Mouse (Mus musculus) forebrain, postnatal 0 days (tissue): ENCODE data around the gene Itpr3. TPM values are rescaled to one million over a fixed set of nuclear protein-coding genes. Genes with fewer than 3 reads are reported as not detected.

Source experiments
- ATAC-seq: fragments of 200-750 bp; cut with Nextera tagmentation; 2 replicates; pipeline ENCODE4 v1.8.0; 2017; ENCODE audit warnings: mild to moderate bottlenecking, moderate library complexity
- DNase-seq: peaks from one replicate; pipeline ENCODE4 v3.0.0-alpha.2; 2015
- H3K27ac ChIP-seq: fragments of 300-500 bp; sonication (generic); 2 replicates; pipeline ENCODE4 v1.5.1; 2014; ENCODE audit warnings: low read depth, mild to moderate bottlenecking, antibody characterized with exemption, low read length, moderate library complexity, mixed read lengths
- H3K27me3 ChIP-seq: fragments of 300-500 bp; sonication (generic); 2 replicates; pipeline ENCODE4 v1.6.1; 2014; ENCODE audit warnings: mild to moderate bottlenecking, low read length, mixed read lengths; ENCODE audit not compliant: insufficient read depth
- H3K36me3 ChIP-seq: fragments of 300-500 bp; sonication (generic); 2 replicates; pipeline ENCODE4 v1.6.1; 2014; ENCODE audit warnings: mild to moderate bottlenecking, moderate library complexity; ENCODE audit not compliant: insufficient read depth
- H3K4me1 ChIP-seq: fragments of 300-500 bp; sonication (generic); 2 replicates; pipeline ENCODE4 v1.6.1; 2014; ENCODE audit warnings: antibody characterized with exemption; ENCODE audit not compliant: insufficient read depth
- H3K4me2 ChIP-seq: fragments of 300-500 bp; sonication (generic); 2 replicates; pipeline ENCODE4 v1.6.1; 2014; ENCODE audit warnings: low read depth, mild to moderate bottlenecking, moderate library complexity
- H3K4me3 ChIP-seq: fragments of 300-500 bp; sonication (generic); 2 replicates; pipeline ENCODE4 v1.5.1; 2014; ENCODE audit warnings: low read depth, low read length, mixed read lengths
- H3K9ac ChIP-seq: fragments of 300-500 bp; sonication (generic); 2 replicates; pipeline ENCODE4 v1.6.1; 2014; ENCODE audit warnings: mild to moderate bottlenecking
- H3K9me3 ChIP-seq: fragments of 300-500 bp; sonication (generic); 2 replicates; pipeline ENCODE4 v1.6.1; 2016; ENCODE audit warnings: low read length
- CTCF ChIP-seq: sonication (generic); IDR thresholded peaks from 2 replicates; pipeline ENCODE4 v1.5.1; 2016; ENCODE audit warnings: antibody characterized with exemption, control low read depth, low read depth
- WGBS: fragments of 180-500 bp; shearing (Covaris S2); extraction: QIAGEN DNeasy Blood & Tissue Kit; methylation state at CpG from one replicate; pipeline ENCODE4 v1.1.7; 2014; 5-methylcytosine and 5-hydroxymethylcytosine counted together
- polyA plus RNA-seq: library from polyadenylated mRNA; unstranded; fragments of >200 nt; fragmentation: Nextera tagmentation; extraction: Ambion mirVana; gene quantifications from 2 replicates; pipeline ENCODE4 v1.2.1, GENCODE M21; 2015
- total RNA-seq: library from RNA; depleted of rRNA; stranded (reverse); fragments of >200 nt; gene quantifications from 2 replicates; pipeline ENCODE4 v1.2.3, GENCODE M21; 2014

Gene Itpr3
- total and polyA plus RNA-seq, 2 experiments from 2014 or later: 0.30 to 2.9 TPM

GRCm38 (mm10) chr17:27146323-27146923, 89.3 kb downstream of the Itpr3 start:
- Histone ChIP-seq H3K36me3 (no peaks in the 10 kb centered on the region), H3K9ac (no peak overlapping the region), H3K4me2 (no peak overlapping the region), H3K27ac (no peak overlapping the region), H3K27me3 (no peaks in the 10 kb centered on the region), H3K9me3 (no peaks in the 10 kb centered on the region), H3K4me3 (no peak overlapping the region), H3K4me1 (no peaks in the 10 kb centered on the region; the same call in 1 of the 2 replicates)
- no peak for TF ChIP-seq CTCF
- ATAC-seq (no peak), DNase-seq (no peak)
- WGBS: 16% methylated on average over 8 of the region's 8 CpGs

DNA sequence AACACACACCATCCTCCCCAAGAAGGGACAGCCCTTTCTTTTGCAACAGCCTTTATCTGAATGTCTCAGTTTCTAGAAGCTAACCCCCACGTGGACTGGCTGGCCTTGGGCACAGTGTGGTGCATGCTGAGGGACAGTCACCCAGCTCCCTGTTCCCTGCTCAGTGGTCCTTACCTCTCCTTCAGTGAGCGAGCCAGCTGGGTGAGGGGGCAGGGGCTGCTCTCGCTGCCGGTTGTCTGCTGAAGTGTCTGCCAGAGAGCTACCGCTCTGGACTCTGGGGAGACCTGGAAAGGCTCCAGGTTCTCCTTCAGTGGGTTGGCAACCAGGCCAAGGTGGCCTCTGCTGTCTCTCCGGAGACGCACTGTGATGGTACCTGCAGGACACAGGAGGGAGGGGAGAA, 93.8 kb downstream of the Itpr3 start:
- DNase-seq: no peak
- Histone ChIP-seq H3K27ac (no peak overlapping the region), H3K36me3 (no peaks in the 10 kb centered on the region), H3K9me3 (no peaks in the 10 kb centered on the region), H3K9ac (no peak overlapping the region), H3K4me2 (no peak overlapping the region), H3K4me1 (no peaks in the 10 kb centered on the region; the same call in 1 of the 2 replicates), H3K4me3 (no peak overlapping the region), H3K27me3 (no peaks in the 10 kb centered on the region)
- 62% methylated on average over 7 of the region's 7 CpGs for WGBS
- ATAC-seq: no peak
- no peak for TF ChIP-seq CTCF

DNA sequence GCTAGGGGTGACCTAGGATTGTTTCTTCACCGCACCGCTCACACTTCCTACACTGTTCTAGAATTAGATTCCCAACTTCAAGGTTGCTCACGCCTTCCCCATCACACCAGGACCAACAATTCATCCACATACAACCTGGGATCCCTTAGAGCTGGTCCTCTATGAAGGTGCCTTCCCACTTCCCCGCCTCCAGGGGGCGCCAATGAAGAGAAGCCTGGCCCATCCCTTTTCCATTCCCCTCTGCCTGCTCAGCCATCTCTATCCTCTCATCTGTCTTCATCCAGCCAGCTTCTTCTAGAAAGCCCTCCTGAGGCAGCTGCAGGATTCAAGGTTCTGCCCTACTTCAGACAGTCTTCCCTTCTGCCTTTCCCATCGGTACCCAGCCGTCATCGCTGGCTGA, 94.3 kb downstream of the Itpr3 start:
- WGBS: 75% methylated on average over 8 of the region's 8 CpGs
- peak; percentile 47 for TF ChIP-seq CTCF
- no peak for DNase-seq

DNA sequence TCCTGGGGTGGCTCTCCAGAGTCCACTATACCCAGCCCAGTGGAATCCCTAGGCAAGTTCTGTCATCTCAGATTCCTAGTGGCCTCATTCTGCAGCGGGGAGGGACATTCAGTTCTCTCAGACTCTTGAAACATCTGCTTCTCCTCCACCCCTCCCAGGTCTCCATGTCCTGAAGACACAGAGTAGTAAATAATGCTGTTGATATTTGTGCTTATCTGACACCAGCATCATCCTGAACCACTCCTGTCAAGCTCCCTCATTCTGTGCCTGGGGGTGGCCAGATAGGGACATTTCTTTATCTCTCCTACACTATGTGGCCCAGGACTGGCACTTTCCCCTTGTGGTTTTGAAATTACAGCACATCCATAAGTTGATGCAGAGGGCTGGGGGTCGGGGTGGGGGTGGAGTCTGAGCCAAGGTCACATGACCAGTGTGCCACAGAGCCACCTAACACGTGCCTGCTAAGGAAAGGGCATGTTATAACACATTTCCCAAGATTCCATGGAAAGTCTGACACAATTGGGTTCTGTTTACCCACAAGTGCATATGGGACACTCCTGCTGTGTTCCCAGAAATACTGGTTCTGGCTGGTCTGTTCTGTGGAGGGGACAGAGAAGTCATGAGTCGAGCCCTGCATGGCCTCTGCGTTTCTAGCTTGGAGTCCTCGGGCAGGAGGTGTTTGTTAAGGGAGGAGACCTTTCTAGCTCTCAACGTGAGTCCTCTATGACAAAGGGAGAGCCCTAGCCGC, 96.0 kb downstream of the Itpr3 start:
- Histone ChIP-seq H3K36me3 (no peaks in the 10 kb centered on the region), H3K4me3 (no peak overlapping the region), H3K9ac (no peak overlapping the region), H3K4me2 (no peak overlapping the region), H3K4me1 (no peaks in the 10 kb centered on the region), H3K27ac (no peak overlapping the region), H3K27me3 (no peaks in the 10 kb centered on the region), H3K9me3 (no peaks in the 10 kb centered on the region)
- 0 out of 2 replicates have a peak, but pooled peaks have one; percentile 10 for ATAC-seq
- WGBS: 57% methylated on average over 8 of the region's 8 CpGs
- no peak for TF ChIP-seq CTCF
- no peak for DNase-seq

More for the DNA sequence above, 94.3 kb downstream of the Itpr3 start:
- Histone ChIP-seq H3K4me1 (no peaks in the 10 kb centered on the region; the same call in 1 of the 2 replicates), H3K27ac (no peak overlapping the region), H3K4me2 (no peak overlapping the region), H3K36me3 (no peaks in the 10 kb centered on the region), H3K27me3 (no peaks in the 10 kb centered on the region), H3K9me3 (no peaks in the 10 kb centered on the region), H3K4me3 (no peak overlapping the region), H3K9ac (no peak overlapping the region)
- ATAC-seq: no peak

DNA sequence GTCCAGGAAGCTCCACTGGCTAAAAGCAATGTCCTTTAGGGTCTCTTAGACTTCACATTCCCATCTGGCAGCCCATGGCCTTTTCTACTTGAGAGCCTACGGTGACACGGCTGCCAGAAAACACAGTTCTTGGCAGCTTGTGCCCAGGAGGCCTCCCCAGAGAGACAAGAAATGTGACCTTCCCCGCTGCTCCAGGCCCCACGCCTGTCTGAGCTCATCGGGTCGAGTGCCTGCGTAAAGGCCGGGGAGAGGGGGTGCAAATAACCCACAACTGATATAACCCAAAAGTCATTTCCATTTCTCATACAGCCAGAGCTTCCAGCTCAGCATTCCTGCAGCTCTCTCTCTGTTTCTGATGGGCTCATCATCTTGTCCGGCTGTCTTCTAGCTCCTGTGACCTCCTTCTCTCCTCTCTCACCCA, 96.7 kb downstream of the Itpr3 start:
- no peak for TF ChIP-seq CTCF
- no peaks in the 10 kb centered on the region for H3K4me1 ChIP-seq
- no peak for DNase-seq
- H3K36me3 ChIP-seq: no peaks in the 10 kb centered on the region
- WGBS: 61% methylated on average over 9 of the region's 9 CpGs
- H3K27me3 ChIP-seq: no peaks in the 10 kb centered on the region
- no peak overlapping the region for H3K9ac ChIP-seq
- no peak overlapping the region for H3K4me2 ChIP-seq
- ATAC-seq: no peak
- no peak overlapping the region for H3K27ac ChIP-seq
- H3K4me3 ChIP-seq: no peak overlapping the region
- H3K9me3 ChIP-seq: no peaks in the 10 kb centered on the region

DNA sequence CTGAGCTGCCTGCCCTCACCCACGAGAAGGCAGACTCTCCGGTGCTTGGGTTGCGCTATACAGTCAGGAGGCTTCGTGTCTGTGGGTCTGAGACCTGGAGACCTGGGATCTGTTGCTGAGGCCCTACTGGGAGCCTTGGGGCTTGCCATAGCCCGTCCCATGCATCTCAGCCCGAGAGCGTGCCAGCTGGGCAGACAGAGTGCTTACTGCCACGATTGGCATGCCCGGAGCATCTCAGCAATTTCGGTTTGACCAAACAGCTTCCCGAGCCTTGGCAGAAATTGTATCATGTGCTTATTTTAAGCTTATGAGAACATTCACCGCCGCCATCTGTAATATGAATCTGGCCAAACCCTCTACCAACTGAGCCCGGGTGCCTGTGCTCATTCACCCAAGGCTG, 97.2 kb downstream of the Itpr3 start:
- no peaks in the 10 kb centered on the region for H3K9me3 ChIP-seq
- no peak overlapping the region for H3K4me3 ChIP-seq
- WGBS: 67% methylated on average over 14 of the region's 14 CpGs
- no peak for TF ChIP-seq CTCF
- no peak for DNase-seq
- H3K9ac ChIP-seq: no peak overlapping the region
- no peaks in the 10 kb centered on the region for H3K4me1 ChIP-seq
- no peaks in the 10 kb centered on the region for H3K27me3 ChIP-seq
- H3K36me3 ChIP-seq: no peaks in the 10 kb centered on the region
- ATAC-seq: peak; percentile 16; the same call in 1 of the 2 replicates
- H3K27ac ChIP-seq: no peak overlapping the region
- H3K4me2 ChIP-seq: no peak overlapping the region

- no peak overlapping the region for H3K4me3 ChIP-seq
- no peaks in the 10 kb centered on the region for H3K36me3 ChIP-seq
- no peak for DNase-seq
- H3K27me3 ChIP-seq: no peaks in the 10 kb centered on the region
- WGBS: 82% methylated on average over 6 of the region's 6 CpGs
- no peak for ATAC-seq
- no peaks in the 10 kb centered on the region for H3K9me3 ChIP-seq
- no peak overlapping the region for H3K27ac ChIP-seq
- H3K4me2 ChIP-seq: no peak overlapping the region
- H3K9ac ChIP-seq: no peak overlapping the region
- TF ChIP-seq CTCF: no peak
- no peaks in the 10 kb centered on the region for H3K4me1 ChIP-seq
These were observed 97.8 kb downstream of the Itpr3 start for GRCm38 (mm10) chr17:27154881-27155280.
